Mouse (Mus musculus) midbrain, embryonic 10.5 days (tissue): ENCODE measurements around the gene Bckdhb. TPM values are rescaled to one million over a fixed set of nuclear protein-coding genes. Genes with fewer than 3 reads are reported as not detected.
"Not testable (repeated sequence)": the region's sequence is repeated elsewhere in the genome, so short reads cannot be mapped to it uniquely, and the experiment has no call there.

Experiments
- DNase-seq: peaks from one replicate; pipeline ENCODE4 v3.0.0-alpha.2; 2017; ENCODE audit warnings: low spot score
- H3K27ac ChIP-seq: fragments of 300-500 bp; sonication (generic); replicated peaks from 2 replicates; pipeline ENCODE4 v1.5.1; 2016; ENCODE audit warnings: mild to moderate bottlenecking
- H3K27me3 ChIP-seq: fragments of 300-500 bp; sonication (generic); 2 replicates; pipeline ENCODE4 v1.6.1; 2016; ENCODE audit warnings: low read depth, mild to moderate bottlenecking; ENCODE audit not compliant: poor library complexity, severe bottlenecking
- H3K36me3 ChIP-seq: fragments of 300-500 bp; sonication (generic); 2 replicates; pipeline ENCODE4 v1.6.1; 2016; ENCODE audit warnings: mild to moderate bottlenecking, moderate library complexity
- H3K4me1 ChIP-seq: fragments of 300-500 bp; sonication (generic); 2 replicates; pipeline ENCODE4 v1.6.1; 2016
- H3K4me3 ChIP-seq: fragments of 300-500 bp; sonication (generic); 2 replicates; pipeline ENCODE4 v1.5.1; 2016; ENCODE audit warnings: mild to moderate bottlenecking, moderate library complexity
- H3K9me3 ChIP-seq: fragments of 300-500 bp; sonication (generic); replicated peaks from 2 replicates; pipeline ENCODE4 v1.6.1; 2016; ENCODE audit warnings: mild to moderate bottlenecking
- WGBS: fragments of 180-500 bp; shearing (Covaris S2); methylation state at CpG from one replicate; pipeline ENCODE4 v1.1.7; 2016; 5-methylcytosine and 5-hydroxymethylcytosine counted together
- polyA plus RNA-seq: library from polyadenylated mRNA; unstranded; fragments of >200 nt; fragmentation: Nextera tagmentation; extraction: Ambion mirVana; gene quantifications from 2 replicates; pipeline ENCODE4 v1.2.1, GENCODE M21; 2016

The Bckdhb gene
- polyA plus RNA-seq, 1 experiment from 2014 or later = 68.6 TPM

- H3K27me3 ChIP-seq, H3K9me3 ChIP-seq, H3K4me3 ChIP-seq, DNase-seq, H3K36me3 ChIP-seq, H3K27ac ChIP-seq, H3K4me1 ChIP-seq: not testable (repeated sequence)
- 93% methylated on average over 4 of the region's 4 CpGs for WGBS
These were observed 135.8 kb downstream of the Bckdhb start for GRCm38 (mm10) chr9:84060781-84061180.

- no peaks in the 10 kb centered on the region for H3K4me1 ChIP-seq
- H3K4me3 ChIP-seq = no peak overlapping the region
- no peaks in the 10 kb centered on the region for H3K9me3 ChIP-seq
- H3K27ac ChIP-seq = no peak overlapping the region
- 98% methylated on average over 3 of the region's 3 CpGs for WGBS
- H3K27me3 ChIP-seq = no peaks in the 10 kb centered on the region
- H3K36me3 ChIP-seq = no peaks in the 10 kb centered on the region
- no peak for DNase-seq
These were observed 138.7 kb downstream of the Bckdhb start for GRCm38 (mm10) chr9:84063617-84064016.

- no peaks in the 10 kb centered on the region for H3K4me1 ChIP-seq
- no peaks in the 10 kb centered on the region for H3K36me3 ChIP-seq
- no peaks in the 10 kb centered on the region for H3K9me3 ChIP-seq
- no peak for DNase-seq
- no peaks in the 10 kb centered on the region for H3K27me3 ChIP-seq
- H3K27ac ChIP-seq = no peak overlapping the region
- 94% methylated on average over 4 of the region's 4 CpGs for WGBS
- H3K4me3 ChIP-seq = no peak overlapping the region
These were observed 139.2 kb downstream of the Bckdhb start for GRCm38 (mm10) chr9:84064113-84064512.

GRCm38 (mm10) chr9:84070247-84070646 lies 145.3 kb downstream of the Bckdhb start:
- Histone ChIP-seq H3K27ac (no peak overlapping the region), H3K4me3 (no peak overlapping the region), H3K27me3 (no peaks in the 10 kb centered on the region), H3K36me3 (no peaks in the 10 kb centered on the region), H3K4me1 (peaks cover 3% of the 10 kb centered on the region; the same call in 1 of the 2 replicates), H3K9me3 (no peaks in the 10 kb centered on the region)
- WGBS = 91% methylated on average over 6 of the region's 6 CpGs
- DNase-seq = no peak

- Histone ChIP-seq H3K4me1 (peaks cover 3% of the 10 kb centered on the region; the same call in 1 of the 2 replicates), H3K27ac (no peak overlapping the region), H3K9me3 (no peaks in the 10 kb centered on the region), H3K27me3 (no peaks in the 10 kb centered on the region), H3K4me3 (no peak overlapping the region), H3K36me3 (no peaks in the 10 kb centered on the region)
- WGBS = 91% methylated on average over 5 of the region's 5 CpGs
- no peak for DNase-seq
These were observed 145.8 kb downstream of the Bckdhb start for GRCm38 (mm10) chr9:84070740-84071139.

- peaks cover 3% of the 10 kb centered on the region; the same call in 1 of the 2 replicates for H3K4me1 ChIP-seq
- no peaks in the 10 kb centered on the region for H3K27me3 ChIP-seq
- H3K9me3 ChIP-seq = no peaks in the 10 kb centered on the region
- H3K36me3 ChIP-seq = no peaks in the 10 kb centered on the region
- H3K4me3 ChIP-seq = no peak overlapping the region
- no peak for DNase-seq
- H3K27ac ChIP-seq = no peak overlapping the region
- WGBS = 85% methylated on average over 6 of the region's 6 CpGs
These were observed 147.6 kb downstream of the Bckdhb start for GRCm38 (mm10) chr9:84072534-84072933.

- Histone ChIP-seq H3K9me3 (no peaks in the 10 kb centered on the region), H3K27ac (no peak overlapping the region), H3K27me3 (no peaks in the 10 kb centered on the region), H3K36me3 (no peaks in the 10 kb centered on the region), H3K4me3 (no peak overlapping the region), H3K4me1 (peaks cover 3% of the 10 kb centered on the region; the same call in 1 of the 2 replicates)
- no peak for DNase-seq
- 70% methylated on average over 9 of the region's 9 CpGs for WGBS
These were observed 148.3 kb downstream of the Bckdhb start for GRCm38 (mm10) chr9:84073237-84073636.

- H3K4me3 ChIP-seq = no peak overlapping the region
- H3K4me1 ChIP-seq = no peaks in the 10 kb centered on the region
- no peak for DNase-seq
- H3K36me3 ChIP-seq = no peaks in the 10 kb centered on the region
- no peaks in the 10 kb centered on the region for H3K9me3 ChIP-seq
- H3K27me3 ChIP-seq = no peaks in the 10 kb centered on the region
- 92% methylated on average over 4 of the region's 4 CpGs for WGBS
- H3K27ac ChIP-seq = no peak overlapping the region
These were observed 158.6 kb downstream of the Bckdhb start for GRCm38 (mm10) chr9:84083551-84083950.

GRCm38 (mm10) chr9:84084686-84085085 lies 159.7 kb downstream of the Bckdhb start:
- Histone ChIP-seq H3K36me3 (no peaks in the 10 kb centered on the region), H3K27ac (no peak overlapping the region), H3K4me1 (no peaks in the 10 kb centered on the region), H3K27me3 (no peaks in the 10 kb centered on the region), H3K4me3 (no peak overlapping the region), H3K9me3 (no peaks in the 10 kb centered on the region)
- WGBS = 93% methylated on average over 5 of the region's 5 CpGs
- no peak for DNase-seq

GRCm38 (mm10) chr9:84090316-84091063 lies 165.5 kb downstream of the Bckdhb start:
- 81% methylated on average over 9 of the region's 9 CpGs for WGBS

GRCm38 (mm10) chr9:84092994-84093393 lies 168.0 kb downstream of the Bckdhb start:
- Histone ChIP-seq H3K27me3 (no peaks in the 10 kb centered on the region), H3K4me3 (no peak overlapping the region), H3K9me3 (no peaks in the 10 kb centered on the region), H3K27ac (no peak overlapping the region), H3K4me1 (no peaks in the 10 kb centered on the region), H3K36me3 (no peaks in the 10 kb centered on the region)
- DNase-seq = no peak
- 91% methylated on average over 8 of the region's 8 CpGs for WGBS

More at GRCm38 (mm10) chr9:84090316-84091063, 165.5 kb downstream of the Bckdhb start:
- DNase-seq = no peak
- no peak overlapping the region for H3K27ac ChIP-seq
- no peaks in the 10 kb centered on the region for H3K9me3 ChIP-seq
- no peak overlapping the region for H3K4me3 ChIP-seq
- H3K27me3 ChIP-seq = no peaks in the 10 kb centered on the region
- no peaks in the 10 kb centered on the region for H3K36me3 ChIP-seq
- no peaks in the 10 kb centered on the region for H3K4me1 ChIP-seq

- Histone ChIP-seq H3K36me3 (no peaks in the 10 kb centered on the region), H3K4me3 (no peak overlapping the region), H3K4me1 (no peaks in the 10 kb centered on the region), H3K9me3 (no peaks in the 10 kb centered on the region), H3K27me3 (no peaks in the 10 kb centered on the region), H3K27ac (no peak overlapping the region)
- WGBS = 88% methylated on average over 6 of the region's 6 CpGs
- DNase-seq = no peak
These were observed 169.2 kb downstream of the Bckdhb start for GRCm38 (mm10) chr9:84094111-84094510.

- Histone ChIP-seq H3K36me3 (no peaks in the 10 kb centered on the region), H3K4me3 (no peak overlapping the region), H3K27ac (no peak overlapping the region), H3K4me1 (no peaks in the 10 kb centered on the region), H3K27me3 (no peaks in the 10 kb centered on the region), H3K9me3 (no peaks in the 10 kb centered on the region)
- 95% methylated on average over 13 of the region's 13 CpGs for WGBS
- DNase-seq = no peak
These were observed 171.6 kb downstream of the Bckdhb start for GRCm38 (mm10) chr9:84096484-84097015.
